Mouse (Mus musculus): Measurements from ENCODE around the gene Prkab2. TPM values are rescaled to one million over a fixed set of nuclear protein-coding genes. Genes with fewer than 3 reads are reported as not detected.

Gene Prkab2
- polyA plus RNA-seq, 1 experiment from 2014 or later = 10.0 TPM

GRCm38 (mm10) chr3:97628391-97629001, 29.5 kb upstream of the Prkab2 start, which contains the start of gene Fmo5:
Gene Fmo5 (plus strand): TSS chr3:97628804.
- H3K9me3 ChIP-seq = no peaks in the 10 kb centered on the region
- peak; percentile 81; the same call in 1 of the 2 replicates for ATAC-seq (replicated peaks)
- WGBS = 7% methylated on average over 18 of the region's 18 CpGs
- H3K4me3 ChIP-seq = peak within 1 kb of the TSS; percentile 28
- 0 out of 2 replicates have a peak, but pooled peaks cover 6% of the 10 kb centered on the region for H3K4me1 ChIP-seq
- peak within 1 kb of the TSS; percentile 38 for H3K4me2 ChIP-seq (replicated peaks)
- no peak within 1 kb of the TSS for H3K27ac ChIP-seq (replicated peaks)
- no peaks in the 10 kb centered on the region for H3K36me3 ChIP-seq
- H3K27me3 ChIP-seq = no peaks in the 10 kb centered on the region
- 0 out of 2 replicates have a peak within 1 kb of the TSS, but pooled peaks have one; percentile 2 for H3K9ac ChIP-seq (replicated peaks)

- H3K27me3 ChIP-seq = no peaks in the 10 kb centered on the region
- H3K4me3 ChIP-seq = no peak overlapping the region
- ATAC-seq (replicated peaks) = no peak
- no peak overlapping the region for H3K4me2 ChIP-seq (replicated peaks)
- 91% methylated on average over 4 of the region's 4 CpGs for WGBS
- no peak overlapping the region for H3K27ac ChIP-seq (replicated peaks)
- 0 out of 2 replicates have a peak, but pooled peaks cover 6% of the 10 kb centered on the region for H3K4me1 ChIP-seq
- H3K9ac ChIP-seq (replicated peaks) = no peak overlapping the region
- no peaks in the 10 kb centered on the region for H3K36me3 ChIP-seq
- no peaks in the 10 kb centered on the region for H3K9me3 ChIP-seq
Measured at GRCm38 (mm10) chr3:97629941-97630340, 28.1 kb upstream of the Prkab2 start.

- Histone ChIP-seq H3K27me3 (no peaks in the 10 kb centered on the region), H3K27ac (replicated peaks) (no peak overlapping the region), H3K9ac (replicated peaks) (no peak overlapping the region), H3K36me3 (no peaks in the 10 kb centered on the region), H3K9me3 (no peaks in the 10 kb centered on the region), H3K4me2 (replicated peaks) (no peak overlapping the region), H3K4me3 (no peak overlapping the region), H3K4me1 (0 out of 2 replicates have a peak, but pooled peaks cover 6% of the 10 kb centered on the region)
- 96% methylated on average over 4 of the region's 4 CpGs for WGBS
- ATAC-seq (replicated peaks) = no peak
Measured at GRCm38 (mm10) chr3:97630746-97631145, 27.2 kb upstream of the Prkab2 start.

GRCm38 (mm10) chr3:97631258-97631860, 26.6 kb upstream of the Prkab2 start:
- Histone ChIP-seq H3K36me3 (no peaks in the 10 kb centered on the region), H3K27ac (replicated peaks) (no peak overlapping the region), H3K27me3 (no peaks in the 10 kb centered on the region), H3K4me1 (0 out of 2 replicates have a peak, but pooled peaks cover 6% of the 10 kb centered on the region), H3K4me3 (no peak overlapping the region), H3K9ac (replicated peaks) (no peak overlapping the region), H3K4me2 (replicated peaks) (no peak overlapping the region), H3K9me3 (no peaks in the 10 kb centered on the region)
- no peak for ATAC-seq (replicated peaks)
- 86% methylated on average over 8 of the region's 8 CpGs for WGBS

GRCm38 (mm10) chr3:97633456-97633855, 24.5 kb upstream of the Prkab2 start:
- Histone ChIP-seq H3K4me3 (no peak overlapping the region), H3K27me3 (no peaks in the 10 kb centered on the region), H3K4me1 (0 out of 2 replicates have a peak, but pooled peaks cover 4% of the 10 kb centered on the region), H3K4me2 (replicated peaks) (no peak overlapping the region), H3K9ac (replicated peaks) (no peak overlapping the region), H3K9me3 (no peaks in the 10 kb centered on the region), H3K27ac (replicated peaks) (no peak overlapping the region), H3K36me3 (no peaks in the 10 kb centered on the region)
- 83% methylated on average over 4 of the region's 4 CpGs for WGBS
- no peak for ATAC-seq (replicated peaks)

- Histone ChIP-seq H3K27ac (replicated peaks) (no peak overlapping the region), H3K9me3 (no peaks in the 10 kb centered on the region), H3K4me1 (no peaks in the 10 kb centered on the region), H3K27me3 (no peaks in the 10 kb centered on the region), H3K4me3 (no peak overlapping the region), H3K36me3 (no peaks in the 10 kb centered on the region), H3K4me2 (replicated peaks) (no peak overlapping the region), H3K9ac (replicated peaks) (no peak overlapping the region)
- no peak for ATAC-seq (replicated peaks)
- WGBS = 70% methylated on average over 3 of the region's 3 CpGs
Measured at GRCm38 (mm10) chr3:97634288-97634761, 23.7 kb upstream of the Prkab2 start.

- Histone ChIP-seq H3K4me1 (no peaks in the 10 kb centered on the region), H3K4me3 (no peak overlapping the region), H3K9me3 (no peaks in the 10 kb centered on the region), H3K9ac (replicated peaks) (no peak overlapping the region), H3K27me3 (no peaks in the 10 kb centered on the region), H3K27ac (replicated peaks) (no peak overlapping the region), H3K36me3 (no peaks in the 10 kb centered on the region), H3K4me2 (replicated peaks) (no peak overlapping the region)
- 92% methylated on average over 4 of the region's 4 CpGs for WGBS
- ATAC-seq (replicated peaks) = no peak
Measured at GRCm38 (mm10) chr3:97641396-97641795, 16.6 kb upstream of the Prkab2 start.

- no peak overlapping the region for H3K4me3 ChIP-seq
- ATAC-seq (replicated peaks) = no peak
- H3K4me2 ChIP-seq (replicated peaks) = no peak overlapping the region
- H3K4me1 ChIP-seq = no peaks in the 10 kb centered on the region
- H3K9ac ChIP-seq (replicated peaks) = no peak overlapping the region
- H3K27me3 ChIP-seq = no peaks in the 10 kb centered on the region
- WGBS = 84% methylated on average over 9 of the region's 9 CpGs
- no peak overlapping the region for H3K27ac ChIP-seq (replicated peaks)
- H3K9me3 ChIP-seq = no peaks in the 10 kb centered on the region
- H3K36me3 ChIP-seq = no peaks in the 10 kb centered on the region
Measured at GRCm38 (mm10) chr3:97642001-97642400, 16.0 kb upstream of the Prkab2 start.

- no peak overlapping the region for H3K27ac ChIP-seq (replicated peaks)
- no peak overlapping the region for H3K4me3 ChIP-seq
- H3K9me3 ChIP-seq = no peaks in the 10 kb centered on the region
- H3K4me2 ChIP-seq (replicated peaks) = no peak overlapping the region
- H3K4me1 ChIP-seq = no peaks in the 10 kb centered on the region
- WGBS = 39% methylated on average over 1 of the region's 1 CpGs
- H3K9ac ChIP-seq (replicated peaks) = no peak overlapping the region
- ATAC-seq (replicated peaks) = no peak
- H3K36me3 ChIP-seq = no peaks in the 10 kb centered on the region
- no peaks in the 10 kb centered on the region for H3K27me3 ChIP-seq
Measured at GRCm38 (mm10) chr3:97648518-97648917, 9.5 kb upstream of the Prkab2 start.

GRCm38 (mm10) chr3:97649022-97649421, 9.0 kb upstream of the Prkab2 start:
- H3K4me1 ChIP-seq = no peaks in the 10 kb centered on the region
- H3K9me3 ChIP-seq = no peaks in the 10 kb centered on the region
- no peak overlapping the region for H3K27ac ChIP-seq (replicated peaks)
- H3K36me3 ChIP-seq = no peaks in the 10 kb centered on the region
- H3K4me3 ChIP-seq = no peak overlapping the region
- WGBS = 84% methylated on average over 3 of the region's 3 CpGs
- H3K27me3 ChIP-seq = no peaks in the 10 kb centered on the region
- no peak for ATAC-seq (replicated peaks)
- no peak overlapping the region for H3K9ac ChIP-seq (replicated peaks)
- no peak overlapping the region for H3K4me2 ChIP-seq (replicated peaks)

GRCm38 (mm10) chr3:97649469-97649868, 8.5 kb upstream of the Prkab2 start:
- Histone ChIP-seq H3K4me3 (no peak overlapping the region), H3K27me3 (no peaks in the 10 kb centered on the region), H3K4me2 (replicated peaks) (no peak overlapping the region), H3K36me3 (no peaks in the 10 kb centered on the region), H3K27ac (replicated peaks) (no peak overlapping the region), H3K9me3 (no peaks in the 10 kb centered on the region), H3K9ac (replicated peaks) (no peak overlapping the region), H3K4me1 (no peaks in the 10 kb centered on the region)
- WGBS = 79% methylated on average over 6 of the region's 6 CpGs
- no peak for ATAC-seq (replicated peaks)

GRCm38 (mm10) chr3:97651604-97652003, 6.4 kb upstream of the Prkab2 start:
- ATAC-seq (replicated peaks) = no peak
- H3K4me2 ChIP-seq (replicated peaks) = no peak overlapping the region
- no peak overlapping the region for H3K27ac ChIP-seq (replicated peaks)
- no peaks in the 10 kb centered on the region for H3K4me1 ChIP-seq
- H3K9ac ChIP-seq (replicated peaks) = no peak overlapping the region
- 86% methylated on average over 10 of the region's 10 CpGs for WGBS
- H3K4me3 ChIP-seq = no peak overlapping the region
- no peaks in the 10 kb centered on the region for H3K9me3 ChIP-seq
- no peaks in the 10 kb centered on the region for H3K36me3 ChIP-seq
- no peaks in the 10 kb centered on the region for H3K27me3 ChIP-seq
